Comparison of ENCODE assay signal across 33 mouse cellular contexts in the genomic region with DNA sequence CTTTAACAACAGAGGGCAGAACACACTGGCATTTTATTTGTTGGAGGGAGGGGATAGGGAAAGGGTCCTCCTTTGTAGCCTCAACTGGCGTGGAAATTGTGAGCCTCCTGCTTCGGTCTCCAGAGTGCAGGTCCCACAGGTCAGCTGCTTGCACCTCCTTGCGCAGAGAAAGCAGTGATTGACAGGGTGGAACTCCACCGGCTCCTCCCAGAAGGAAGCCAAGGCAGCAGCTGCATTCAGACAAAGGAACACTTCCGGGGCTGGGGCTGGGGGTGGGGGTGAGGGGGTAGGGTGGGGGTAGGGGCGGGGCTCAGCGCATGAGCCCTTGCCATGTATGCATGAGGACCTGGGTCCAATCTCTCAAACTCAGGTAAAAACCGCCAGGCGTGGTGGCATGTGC. TPM values are rescaled to one million over a fixed set of nuclear protein-coding genes. Genes with fewer than 3 reads are reported as not detected.
DNase-seq lines count a peak whose midpoint lies in the region; ATAC-seq lines count a peak whose summit lies in the region.
"Had no signal": no experiment of that assay in that cellular context is flagged by ENCODE, and none has a peak within 500 bp of the region (broad histone marks: within the 10 kb centered on the region; RNA-seq: fewer than 3 reads in every experiment).

No protein-coding gene starts in this region.

- no peaks in the 10 kb centered on the region for H3K27me3 ChIP-seq in forebrain, embryonic 10.5 days (ENCODE audit: poor library complexity, severe bottlenecking)
- 0 out of 2 replicates have a peak, but pooled peaks cover 4% of the 10 kb centered on the region for H3K27me3 ChIP-seq in forebrain, embryonic 12.5 days
- H3K27me3 ChIP-seq in midbrain, embryonic 10.5 days (ENCODE audit: low read depth, poor library complexity, severe bottlenecking): peaks cover 12% of the 10 kb centered on the region; the same call in 1 of the 2 replicates
- H3K27me3 ChIP-seq in midbrain, embryonic 15.5 days (replicated peaks): no peaks in the 10 kb centered on the region
- H3K27me3 ChIP-seq: embryonic facial prominence, embryonic 13.5 days; hindbrain, embryonic 12.5 days; intestine, embryonic 15.5 days had no signal

- DNase-seq in forebrain, embryonic 10.5 days (ENCODE audit: extremely low spot score, low spot score): no peak
- no peak for DNase-seq in midbrain, embryonic 10.5 days (ENCODE audit: low spot score)
- DNase-seq in R1 (ENCODE audit: low read depth, low spot score): peak; percentile 92
- DNase-seq in cerebellum, adult 11-12 months: no peak
- DNase-seq in adrenal gland, postnatal 10 days: no peak
- DNase-seq in gastrocnemius, postnatal 10 days: no peak
- DNase-seq: adrenal gland, postnatal 14 days; cerebellum, adult 11 months; cerebellum, adult 8-10 months; cerebellum, postnatal 10 days; cerebellum, postnatal 36 days; embryo, embryonic 11 days; gastrocnemius, postnatal 36 days; heart, adult 2 months; heart, postnatal 14 days; heart, postnatal 4 days; kidney, adult 11 months; kidney, adult 8-10 months had no signal

- ATAC-seq in forebrain, embryonic 12.5 days (ENCODE audit: low FRiP score): no peak
- no peak for ATAC-seq in midbrain, embryonic 15.5 days (replicated peaks)
- ATAC-seq: forebrain, embryonic 16.5 days; hindbrain, embryonic 16.5 days; intestine, embryonic 15.5 days had no signal

- H3K4me2 ChIP-seq in forebrain, embryonic 12.5 days: no peak overlapping the region
- no peak overlapping the region for H3K4me2 ChIP-seq in midbrain, embryonic 15.5 days
- H3K4me2 ChIP-seq: embryonic facial prominence, embryonic 13.5 days; heart, embryonic 13.5 days; hindbrain, embryonic 12.5 days; intestine, embryonic 15.5 days had no signal

- H3K4me1 ChIP-seq in forebrain, embryonic 10.5 days: peaks cover 13% of the 10 kb centered on the region
- H3K4me1 ChIP-seq in forebrain, embryonic 12.5 days: no peaks in the 10 kb centered on the region
- H3K4me1 ChIP-seq in midbrain, embryonic 10.5 days: peaks cover 18% of the 10 kb centered on the region
- no peaks in the 10 kb centered on the region for H3K4me1 ChIP-seq in midbrain, embryonic 15.5 days
- H3K4me1 ChIP-seq: hindbrain, embryonic 12.5 days; intestine, embryonic 15.5 days had no signal

- H3K36me3 ChIP-seq in forebrain, embryonic 10.5 days (replicated peaks): no peaks in the 10 kb centered on the region
- no peaks in the 10 kb centered on the region for H3K36me3 ChIP-seq in forebrain, embryonic 12.5 days (replicated peaks)
- no peaks in the 10 kb centered on the region for H3K36me3 ChIP-seq in midbrain, embryonic 10.5 days
- H3K36me3 ChIP-seq in midbrain, embryonic 15.5 days (replicated peaks): no peaks in the 10 kb centered on the region
- H3K36me3 ChIP-seq: embryonic facial prominence, embryonic 10.5 days; embryonic facial prominence, embryonic 13.5 days; G1E; heart, embryonic 10.5 days; heart, embryonic 13.5 days; hindbrain, embryonic 12.5 days; intestine, embryonic 15.5 days had no signal

- H3K4me3 ChIP-seq in forebrain, embryonic 10.5 days: no peak overlapping the region
- H3K4me3 ChIP-seq in forebrain, embryonic 12.5 days (replicated peaks): no peak overlapping the region
- H3K4me3 ChIP-seq in midbrain, embryonic 10.5 days: no peak overlapping the region
- no peak overlapping the region for H3K4me3 ChIP-seq in midbrain, embryonic 15.5 days
- H3K4me3 ChIP-seq: embryonic facial prominence, embryonic 10.5 days; embryonic facial prominence, embryonic 13.5 days; erythroblast, embryonic 14.5 days; heart, adult 2 months; heart, embryonic 10.5 days; heart, embryonic 13.5 days; hindbrain, embryonic 12.5 days; intestine, embryonic 15.5 days had no signal

- 0 out of 2 replicates have a peak overlapping the region, but pooled peaks have one; percentile 18 for H3K27ac ChIP-seq in forebrain, embryonic 10.5 days
- no peak overlapping the region for H3K27ac ChIP-seq in forebrain, embryonic 12.5 days
- peak overlapping the region; percentile 62 for H3K27ac ChIP-seq in midbrain, embryonic 10.5 days (replicated peaks)
- no peak overlapping the region for H3K27ac ChIP-seq in midbrain, embryonic 15.5 days
- H3K27ac ChIP-seq: embryonic facial prominence, embryonic 10.5 days; embryonic facial prominence, embryonic 13.5 days; heart, adult 2 months; heart, embryonic 10.5 days; heart, embryonic 13.5 days; hindbrain, embryonic 12.5 days; intestine, embryonic 15.5 days had no signal

- WGBS in forebrain, embryonic 10.5 days: 65% methylated on average over 9 of the region's 9 CpGs
- WGBS in forebrain, embryonic 12.5 days: 59% methylated on average over 9 of the region's 9 CpGs
- 67% methylated on average over 8 of the region's 9 CpGs for WGBS in midbrain, embryonic 10.5 days
- 52% methylated on average over 9 of the region's 9 CpGs for WGBS in midbrain, embryonic 15.5 days

- no peak overlapping the region for H3K9ac ChIP-seq in forebrain, embryonic 12.5 days
- no peak overlapping the region for H3K9ac ChIP-seq in midbrain, embryonic 15.5 days
- H3K9ac ChIP-seq: embryonic facial prominence, embryonic 13.5 days; heart, embryonic 13.5 days; hindbrain, embryonic 12.5 days; intestine, embryonic 15.5 days had no signal

- H3K9me3 ChIP-seq in forebrain, embryonic 10.5 days: peaks cover 2% of the 10 kb centered on the region
- H3K9me3 ChIP-seq in forebrain, embryonic 12.5 days: no peaks in the 10 kb centered on the region
- peaks cover 2% of the 10 kb centered on the region; the same call in 1 of the 2 replicates for H3K9me3 ChIP-seq in midbrain, embryonic 10.5 days (replicated peaks)
- no peaks in the 10 kb centered on the region for H3K9me3 ChIP-seq in midbrain, embryonic 15.5 days
- H3K9me3 ChIP-seq: embryonic facial prominence, embryonic 13.5 days; hindbrain, embryonic 12.5 days; intestine, embryonic 15.5 days had no signal

RNA-seq across cellular contexts. Expression of gene Scube1, which starts 24.6 kb away (rescaled TPM):
- 58.7 and 68.0 TPM in 2 replicates for polyA plus RNA-seq in forebrain, embryonic 10.5 days (2016; fragmentation: Nextera tagmentation; extraction: Ambion mirVana)
- polyA plus RNA-seq in forebrain, embryonic 12.5 days (2016; fragmentation: Nextera tagmentation; extraction: Ambion mirVana): 17.9 and 20.4 TPM in 2 replicates
- polyA plus RNA-seq in midbrain, embryonic 10.5 days (2016; fragmentation: Nextera tagmentation; extraction: Ambion mirVana): 64.4 and 74.8 TPM in 2 replicates
- 13.4 and 14.8 TPM in 2 replicates for polyA plus RNA-seq in midbrain, embryonic 15.5 days (2015; fragmentation: Nextera tagmentation; extraction: Ambion mirVana)
- 1 to 10 TPM; 5.5 to 9.4 TPM for total RNA-seq in adrenal gland, postnatal 10 days (2021)
- total RNA-seq in gastrocnemius, postnatal 10 days (2021): 1 to 10 TPM; 2.5 to 2.8 TPM
- total RNA-seq: granulocyte monocyte progenitor cell, adult 5-6 weeks had no signal
- polyA plus RNA-seq: erythroblast, embryonic 14.5 days; G1E had no signal

RNA-seq across cellular contexts. Expression of gene Mpped1, which starts 29.8 kb away (rescaled TPM):
- 33.4 and 35.9 TPM in 2 replicates for polyA plus RNA-seq in forebrain, embryonic 10.5 days (2016; fragmentation: Nextera tagmentation; extraction: Ambion mirVana)
- 30.6 and 41.1 TPM in 2 replicates for polyA plus RNA-seq in forebrain, embryonic 12.5 days (2016; fragmentation: Nextera tagmentation; extraction: Ambion mirVana)
- 8.4 and 10.7 TPM in 2 replicates for polyA plus RNA-seq in midbrain, embryonic 10.5 days (2016; fragmentation: Nextera tagmentation; extraction: Ambion mirVana)
- 24.8 and 25.6 TPM in 2 replicates for polyA plus RNA-seq in midbrain, embryonic 15.5 days (2015; fragmentation: Nextera tagmentation; extraction: Ambion mirVana)
- under 1 TPM in 1 of 2 experiments, not detected in 1; 0.27 TPM for total RNA-seq in adrenal gland, postnatal 10 days (2021)
- total RNA-seq in gastrocnemius, postnatal 10 days (2021): under 1 TPM; 0.45 TPM
- total RNA-seq: adrenal gland, adult 18-20 months; adrenal gland, postnatal 14 days; G1E; gastrocnemius, adult 8-10 months; gastrocnemius, postnatal 36 days; granulocyte monocyte progenitor cell, adult 5-6 weeks; heart, adult 2 months; heart, postnatal 14 days; heart, postnatal 4 days had no signal
- polyA plus RNA-seq: erythroblast, embryonic 14.5 days; G1E; heart, adult 2 months had no signal

Comparison
In these comparisons a context has a peak if more than half of its experiments do, and no peak if none do; other contexts are left out.
1. H3K27ac ChIP-seq: peak in forebrain, embryonic 10.5 days (single experiment) and midbrain, embryonic 10.5 days (single experiment); none in forebrain, embryonic 12.5 days (single experiment) and midbrain, embryonic 15.5 days (single experiment).